In the genomic region with DNA sequence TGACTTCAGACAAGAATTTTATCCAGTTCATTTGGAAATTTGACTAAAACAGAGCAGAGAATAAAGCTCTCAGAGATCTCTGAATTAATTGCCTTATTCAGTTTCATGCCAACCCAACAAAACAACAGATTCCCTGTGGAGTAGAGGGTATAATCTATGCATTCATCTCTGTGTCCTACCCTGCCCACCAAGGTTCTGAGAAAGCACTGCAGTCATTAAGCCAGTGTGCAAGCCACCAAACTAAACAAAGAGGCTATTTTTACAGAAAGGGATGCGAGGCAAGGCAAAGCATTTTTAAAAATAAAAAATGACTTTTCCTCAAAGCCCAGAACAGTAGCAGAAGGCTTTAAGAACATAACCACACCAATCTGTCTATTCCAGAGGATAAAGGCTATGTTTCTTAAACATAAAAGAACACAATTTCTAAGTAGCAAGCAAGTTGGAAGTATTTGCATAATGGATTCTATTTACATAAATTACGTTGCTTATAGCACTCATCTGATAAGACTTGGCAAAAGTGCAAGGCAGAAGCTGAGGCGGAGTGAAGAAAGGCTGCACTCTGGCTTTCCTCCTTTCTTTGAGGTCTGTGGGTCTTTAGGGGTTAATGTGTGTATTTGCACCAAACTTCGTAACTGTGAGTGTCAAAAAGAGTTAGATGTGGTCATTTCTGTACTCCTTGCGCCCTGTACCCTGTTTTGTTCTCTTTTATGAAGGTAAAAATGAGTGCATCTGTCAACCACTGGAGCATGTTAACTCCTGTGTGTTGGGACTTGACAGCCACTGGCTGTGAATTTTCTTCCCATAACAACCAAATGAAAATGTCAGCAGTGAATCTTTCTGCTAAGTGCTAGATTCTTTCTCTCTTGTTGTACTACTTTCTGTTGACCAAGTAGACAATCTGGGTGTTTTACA, we compare ENCODE assay signal across 12 mouse cellular contexts.
DNase-seq lines count a peak whose midpoint lies in the region; ATAC-seq and TF ChIP-seq lines count a peak whose summit lies in the region.
"Had no signal": no experiment of that assay in that cellular context is flagged by ENCODE, and none has a peak within 500 bp of the region (broad histone marks: within the 10 kb centered on the region; RNA-seq: fewer than 3 reads in every experiment).

No protein-coding gene starts in this region.

- ATAC-seq in neural tube, embryonic 11.5 days (ENCODE audit: insufficient read depth, low FRiP score, low TSS enrichment) = peak; percentile 89
- ATAC-seq in forebrain, postnatal 0 days = peak; percentile 90
- ATAC-seq in heart, embryonic 12.5 days (ENCODE audit: insufficient number of reproducible peaks, low FRiP score) = no peak
- ATAC-seq: liver, embryonic 12.5 days had no signal

- H3K27me3 ChIP-seq in neural tube, embryonic 11.5 days (ENCODE audit: control insufficient read depth, insufficient read depth, low read length) = no peaks in the 10 kb centered on the region
- no peaks in the 10 kb centered on the region for H3K27me3 ChIP-seq in forebrain, postnatal 0 days (ENCODE audit: insufficient read depth, low read length)
- H3K27me3 ChIP-seq in heart, embryonic 12.5 days (replicated peaks) = no peaks in the 10 kb centered on the region
- H3K27me3 ChIP-seq: liver, embryonic 12.5 days had no signal

- no peak overlapping the region for H3K4me3 ChIP-seq in neural tube, embryonic 11.5 days (ENCODE audit: low read depth, low read length)
- H3K4me3 ChIP-seq in forebrain, postnatal 0 days (ENCODE audit: low read depth, low read length) = no peak overlapping the region
- H3K4me3 ChIP-seq in heart, embryonic 12.5 days = no peak overlapping the region
- H3K4me3 ChIP-seq: liver, embryonic 12.5 days had no signal

- WGBS in neural tube, embryonic 11.5 days = 50% methylated on average over 5 of the region's 5 CpGs
- WGBS in forebrain, postnatal 0 days = 13% methylated on average over 5 of the region's 5 CpGs
- 68% methylated on average over 5 of the region's 5 CpGs for WGBS in heart, embryonic 12.5 days

- no peak for TF ChIP-seq CTCF in forebrain, postnatal 0 days (IDR thresholded peaks at IDR 0.05; ENCODE audit: low read depth)

- H3K36me3 ChIP-seq in neural tube, embryonic 11.5 days (ENCODE audit: control insufficient read depth, insufficient read depth, low read length) = no peaks in the 10 kb centered on the region
- no peaks in the 10 kb centered on the region for H3K36me3 ChIP-seq in forebrain, postnatal 0 days (ENCODE audit: insufficient read depth)
- H3K36me3 ChIP-seq in heart, embryonic 12.5 days = no peaks in the 10 kb centered on the region
- H3K36me3 ChIP-seq: liver, embryonic 12.5 days had no signal

- no peak overlapping the region for H3K4me2 ChIP-seq in neural tube, embryonic 11.5 days (ENCODE audit: low read depth)
- H3K4me2 ChIP-seq in forebrain, postnatal 0 days (ENCODE audit: low read depth) = peak overlapping the region; percentile 26; the same call in 1 of the 2 replicates
- H3K4me2 ChIP-seq in heart, embryonic 12.5 days = no peak overlapping the region
- H3K4me2 ChIP-seq: liver, embryonic 12.5 days had no signal

- peak overlapping the region; percentile 27; the same call in 1 of the 2 replicates for H3K27ac ChIP-seq in neural tube, embryonic 11.5 days (ENCODE audit: low read depth, low read length)
- peak overlapping the region; percentile 79 for H3K27ac ChIP-seq in forebrain, postnatal 0 days (ENCODE audit: low read depth, low read length)
- H3K27ac ChIP-seq in heart, embryonic 12.5 days (ENCODE audit: poor library complexity, severe bottlenecking) = no peak overlapping the region
- H3K27ac ChIP-seq: liver, embryonic 12.5 days had no signal

- no peak overlapping the region for H3K9ac ChIP-seq in neural tube, embryonic 11.5 days (ENCODE audit: low read length)
- H3K9ac ChIP-seq in forebrain, postnatal 0 days = peak overlapping the region; percentile 29; the same call in 1 of the 2 replicates
- no peak overlapping the region for H3K9ac ChIP-seq in heart, embryonic 12.5 days
- H3K9ac ChIP-seq: liver, embryonic 12.5 days had no signal

- DNase-seq in neural tube, embryonic 11.5 days (ENCODE audit: low spot score) = peak; percentile 21
- DNase-seq in neural tube, embryonic 10.5 days (ENCODE audit: extremely low spot score, low spot score) = no peak
- DNase-seq in forebrain, postnatal 0 days = peak; percentile 71
- DNase-seq in mesoderm, embryonic 11.5 days (ENCODE audit: low read depth, low spot score) = peak; percentile 17
- no peak for DNase-seq in frontal cortex, postnatal 25 days (ENCODE audit: low spot score in 2 of 2)
- no peak for DNase-seq in spleen, postnatal 4 days (ENCODE audit: low spot score in 2 of 2)
- DNase-seq: adrenal gland, postnatal 14 days; heart, postnatal 14 days; kidney, adult 2 months; right cerebral cortex, postnatal 25 days had no signal

- H3K9me3 ChIP-seq in neural tube, embryonic 11.5 days (ENCODE audit: control insufficient read depth, low read length) = no peaks in the 10 kb centered on the region
- no peaks in the 10 kb centered on the region for H3K9me3 ChIP-seq in forebrain, postnatal 0 days (ENCODE audit: low read length)
- no peaks in the 10 kb centered on the region for H3K9me3 ChIP-seq in heart, embryonic 12.5 days (replicated peaks)

- H3K4me1 ChIP-seq in neural tube, embryonic 11.5 days (ENCODE audit: control insufficient read depth, insufficient read depth, low read length) = peaks cover 4% of the 10 kb centered on the region; the same call in 1 of the 2 replicates
- H3K4me1 ChIP-seq in forebrain, postnatal 0 days (ENCODE audit: insufficient read depth) = peaks cover 12% of the 10 kb centered on the region
- no peaks in the 10 kb centered on the region for H3K4me1 ChIP-seq in heart, embryonic 12.5 days (replicated peaks)
- H3K4me1 ChIP-seq: liver, embryonic 12.5 days had no signal

Comparison
In these comparisons a context has a peak if more than half of its experiments do, and no peak if none do; other contexts are left out.
1. DNase-seq: peak in neural tube, embryonic 11.5 days (single experiment), forebrain, postnatal 0 days (single experiment) and mesoderm, embryonic 11.5 days (single experiment); none in neural tube, embryonic 10.5 days (single experiment), frontal cortex, postnatal 25 days (0 of 2) and spleen, postnatal 4 days (0 of 2).